Mouse (Mus musculus): ENCODE measurements around the gene Grasp. TPM values are rescaled to one million over a fixed set of nuclear protein-coding genes. Genes with fewer than 3 reads are reported as not detected.

Gene Grasp
- total and polyA plus RNA-seq, 3 experiments, result 0.09 to 0.16 TPM; not detected in 1

DNA sequence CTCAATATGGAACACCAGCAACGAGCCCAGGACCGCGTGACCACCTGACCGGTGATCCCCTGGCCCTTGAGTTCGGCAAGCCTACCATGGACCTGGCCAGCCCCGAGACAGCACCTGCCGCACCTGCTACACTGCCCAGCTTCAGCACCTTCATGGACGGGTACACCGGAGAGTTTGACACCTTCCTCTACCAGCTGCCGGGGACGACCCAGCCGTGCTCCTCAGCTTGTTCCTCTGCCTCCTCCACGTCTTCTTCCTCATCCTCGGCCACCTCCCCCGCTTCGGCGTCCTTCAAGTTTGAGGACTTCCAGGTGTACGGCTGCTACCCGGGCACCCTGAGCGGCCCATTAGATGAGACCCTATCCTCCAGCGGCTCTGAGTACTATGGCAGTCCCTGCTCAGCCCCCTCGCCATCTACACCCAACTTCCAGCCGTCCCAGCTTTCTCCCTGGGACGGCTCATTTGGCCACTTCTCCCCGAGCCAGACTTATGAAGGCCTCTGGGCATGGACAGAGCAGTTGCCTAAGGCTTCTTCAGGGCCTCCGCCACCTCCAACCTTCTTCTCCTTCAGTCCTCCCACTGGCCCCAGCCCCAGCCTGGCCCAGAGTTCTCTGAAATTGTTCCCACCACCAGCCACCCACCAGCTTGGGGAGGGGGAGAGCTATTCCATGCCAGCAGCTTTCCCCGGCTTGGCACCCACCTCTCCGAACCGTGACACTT is 46.3 kb downstream of the Grasp start:
- no peak for TF ChIP-seq CTCF (IDR thresholded peaks at IDR 0.05; ENCODE audit: low read depth, low read length)
- no peak for TF ChIP-seq POLR2AphosphoS5 (IDR thresholded peaks at IDR 0.05; ENCODE audit: insufficient replicate concordance, low read depth, low read length)
- TF ChIP-seq GATA2 (IDR thresholded peaks at IDR 0.05; ENCODE audit: borderline replicate concordance, low read depth, low read length), result no peak
- TF ChIP-seq GATA1 (IDR thresholded peaks at IDR 0.05; ENCODE audit: borderline replicate concordance, low read length), result no peak
- TF ChIP-seq TAL1 (conservative IDR thresholded peaks at IDR 0.05; ENCODE audit: low read depth, low read length), result no peak
- ATAC-seq (ENCODE audit: extremely low read depth, insufficient number of reproducible peaks, low FRiP score, poor library complexity, severe bottlenecking), result no peak
- no peak for DNase-seq (ENCODE audit: low spot score)
- no peaks in the 10 kb centered on the region for H3K36me3 ChIP-seq (replicated peaks)
- H3K9me3 ChIP-seq (replicated peaks), result peaks cover 37% of the 10 kb centered on the region
- H3K4me3 ChIP-seq (ENCODE audit: low read depth, low read length), result no peak overlapping the region
- H3K27me3 ChIP-seq (ENCODE audit: insufficient read depth, low read length), result peaks cover 16% of the 10 kb centered on the region; the same call in 1 of the 2 replicates
- H3K4me1 ChIP-seq (ENCODE audit: insufficient read depth, low read depth, low read length), result no peaks in the 10 kb centered on the region

DNA sequence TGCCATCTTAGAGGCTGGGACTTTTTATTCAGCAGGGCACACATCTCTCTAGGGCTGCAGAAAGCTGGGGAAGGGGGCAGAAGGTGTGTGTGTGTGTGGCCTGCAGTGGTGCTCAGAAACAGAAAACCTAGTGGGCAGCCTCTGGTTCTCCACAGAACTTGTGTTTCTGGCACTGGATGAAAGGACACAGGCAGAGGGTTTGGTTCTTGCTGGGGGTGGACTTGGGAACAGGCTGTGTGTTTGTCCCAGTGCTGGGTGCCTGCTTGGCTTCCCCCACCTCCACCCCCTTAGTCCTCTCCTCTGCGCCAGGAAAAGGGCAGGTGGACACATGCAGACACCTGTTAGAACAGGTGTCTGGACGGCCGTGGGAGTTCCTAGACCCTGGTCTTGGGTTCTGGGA is 47.1 kb downstream of the Grasp start:
- DNase-seq (ENCODE audit: low spot score), result no peak
- Histone ChIP-seq H3K9me3 (replicated peaks) (peaks cover 34% of the 10 kb centered on the region), H3K4me3 (ENCODE audit: low read depth, low read length) (no peak overlapping the region), H3K36me3 (replicated peaks) (no peaks in the 10 kb centered on the region), H3K4me1 (ENCODE audit: insufficient read depth, low read depth, low read length) (no peaks in the 10 kb centered on the region), H3K27me3 (ENCODE audit: insufficient read depth, low read length) (peaks cover 14% of the 10 kb centered on the region; the same call in 1 of the 2 replicates)
- no peak for ATAC-seq (ENCODE audit: extremely low read depth, insufficient number of reproducible peaks, low FRiP score, poor library complexity, severe bottlenecking)
- TF ChIP-seq TAL1 (conservative IDR thresholded peaks at IDR 0.05; ENCODE audit: low read depth, low read length), result no peak
- no peak for TF ChIP-seq POLR2AphosphoS5 (IDR thresholded peaks at IDR 0.05; ENCODE audit: insufficient replicate concordance, low read depth, low read length)
- TF ChIP-seq CTCF (IDR thresholded peaks at IDR 0.05; ENCODE audit: low read depth, low read length), result no peak
- TF ChIP-seq GATA1 (IDR thresholded peaks at IDR 0.05; ENCODE audit: borderline replicate concordance, low read length), result no peak
- no peak for TF ChIP-seq GATA2 (IDR thresholded peaks at IDR 0.05; ENCODE audit: borderline replicate concordance, low read depth, low read length)

DNA sequence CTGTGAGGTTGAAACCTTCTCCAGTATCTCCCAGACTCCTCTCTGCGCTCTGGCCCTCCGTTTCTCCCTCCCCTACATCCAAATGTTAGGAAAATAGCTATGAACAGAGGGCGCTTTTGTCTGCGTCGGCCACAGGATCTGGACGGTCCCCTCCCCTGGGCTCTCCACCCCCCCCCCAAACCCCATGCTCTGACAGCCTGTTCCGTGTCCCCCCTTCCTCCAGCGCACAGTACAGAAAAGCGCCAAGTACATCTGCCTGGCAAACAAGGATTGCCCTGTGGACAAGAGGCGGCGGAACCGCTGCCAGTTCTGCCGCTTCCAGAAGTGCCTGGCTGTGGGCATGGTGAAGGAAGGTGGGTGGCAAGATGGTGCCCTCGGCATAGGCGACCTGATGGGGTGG is 47.5 kb downstream of the Grasp start:
- TF ChIP-seq GATA1 (IDR thresholded peaks at IDR 0.05; ENCODE audit: borderline replicate concordance, low read length) (no peak), GATA2 (IDR thresholded peaks at IDR 0.05; ENCODE audit: borderline replicate concordance, low read depth, low read length) (no peak), TAL1 (conservative IDR thresholded peaks at IDR 0.05; ENCODE audit: low read depth, low read length) (no peak), CTCF (IDR thresholded peaks at IDR 0.05; ENCODE audit: low read depth, low read length) (no peak), POLR2AphosphoS5 (IDR thresholded peaks at IDR 0.05; ENCODE audit: insufficient replicate concordance, low read depth, low read length) (no peak)
- DNase-seq (ENCODE audit: low spot score), result no peak
- Histone ChIP-seq H3K4me1 (ENCODE audit: insufficient read depth, low read depth, low read length) (no peaks in the 10 kb centered on the region), H3K9me3 (replicated peaks) (peaks cover 31% of the 10 kb centered on the region), H3K27me3 (ENCODE audit: insufficient read depth, low read length) (peaks cover 11% of the 10 kb centered on the region; the same call in 1 of the 2 replicates), H3K4me3 (ENCODE audit: low read depth, low read length) (no peak overlapping the region), H3K36me3 (replicated peaks) (no peaks in the 10 kb centered on the region)
- ATAC-seq (ENCODE audit: extremely low read depth, insufficient number of reproducible peaks, low FRiP score, poor library complexity, severe bottlenecking), result no peak

DNA sequence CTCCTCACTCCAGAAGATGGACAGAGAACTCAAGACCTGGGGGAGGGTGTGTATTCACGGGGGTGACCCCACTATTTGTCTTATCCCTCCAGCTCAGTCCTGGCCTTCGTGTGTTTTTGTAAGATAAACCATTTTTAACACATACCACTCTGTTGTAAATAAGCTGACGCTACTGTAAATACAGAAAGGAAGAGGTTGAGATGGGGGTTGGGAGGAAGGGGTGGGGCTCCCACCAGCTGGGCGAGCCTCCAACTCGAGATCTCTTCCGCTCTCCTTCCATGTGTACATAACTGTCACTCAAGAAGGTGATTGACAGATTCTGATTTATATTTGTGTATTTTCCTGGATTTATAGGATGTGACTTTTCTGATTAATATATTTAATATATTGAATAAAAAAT is 50.4 kb downstream of the Grasp start:
- DNase-seq (ENCODE audit: low spot score), result no peak
- Histone ChIP-seq H3K27me3 (ENCODE audit: insufficient read depth, low read length) (peaks cover 10% of the 10 kb centered on the region; the same call in 1 of the 2 replicates), H3K36me3 (replicated peaks) (no peaks in the 10 kb centered on the region), H3K4me3 (ENCODE audit: low read depth, low read length) (no peak overlapping the region), H3K4me1 (ENCODE audit: insufficient read depth, low read depth, low read length) (peaks cover 1% of the 10 kb centered on the region; the same call in 1 of the 2 replicates), H3K9me3 (replicated peaks) (peaks cover 26% of the 10 kb centered on the region)
- TF ChIP-seq TAL1 (conservative IDR thresholded peaks at IDR 0.05; ENCODE audit: low read depth, low read length), result no peak
- no peak for TF ChIP-seq GATA1 (IDR thresholded peaks at IDR 0.05; ENCODE audit: borderline replicate concordance, low read length)
- no peak for TF ChIP-seq POLR2AphosphoS5 (IDR thresholded peaks at IDR 0.05; ENCODE audit: insufficient replicate concordance, low read depth, low read length)
- TF ChIP-seq CTCF (IDR thresholded peaks at IDR 0.05; ENCODE audit: low read depth, low read length), result no peak
- no peak for TF ChIP-seq GATA2 (IDR thresholded peaks at IDR 0.05; ENCODE audit: borderline replicate concordance, low read depth, low read length)
- ATAC-seq (ENCODE audit: extremely low read depth, insufficient number of reproducible peaks, low FRiP score, poor library complexity, severe bottlenecking), result no peak

DNA sequence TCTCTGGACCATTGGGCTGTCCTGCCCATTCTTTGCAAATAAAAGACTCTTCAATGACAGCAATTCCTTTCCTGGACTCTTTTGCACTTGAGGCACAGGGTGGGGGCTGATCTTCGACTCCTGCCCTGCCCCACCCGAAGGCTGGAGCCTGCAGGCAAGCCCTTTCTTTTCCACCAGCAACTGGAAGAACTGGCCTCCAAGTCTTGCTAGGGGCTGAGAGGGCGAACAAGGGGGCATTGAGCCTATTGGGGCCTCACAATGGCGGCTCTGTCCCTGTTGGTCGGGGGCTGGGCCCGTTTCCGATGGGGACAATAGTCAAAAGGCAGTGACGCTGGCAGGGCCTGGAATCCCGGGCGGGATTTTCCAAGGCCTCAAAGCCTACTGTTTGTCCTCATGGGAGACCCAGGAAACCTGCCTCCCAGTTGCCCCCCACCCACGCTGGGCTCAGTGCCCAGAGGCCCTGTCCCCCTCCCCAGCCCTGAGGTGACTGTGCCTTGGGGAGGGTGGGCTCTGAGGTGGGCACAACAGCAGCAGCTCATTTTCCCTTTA is 53.4 kb downstream of the Grasp start:
- Histone ChIP-seq H3K27me3 (ENCODE audit: insufficient read depth, low read length) (peaks cover 9% of the 10 kb centered on the region; the same call in 1 of the 2 replicates), H3K9me3 (replicated peaks) (peaks cover 8% of the 10 kb centered on the region), H3K4me1 (ENCODE audit: insufficient read depth, low read depth, low read length) (peaks cover 6% of the 10 kb centered on the region; the same call in 1 of the 2 replicates), H3K36me3 (replicated peaks) (no peaks in the 10 kb centered on the region), H3K4me3 (ENCODE audit: low read depth, low read length) (no peak overlapping the region)
- DNase-seq (ENCODE audit: low spot score) (no peak), ATAC-seq (ENCODE audit: extremely low read depth, insufficient number of reproducible peaks, low FRiP score, poor library complexity, severe bottlenecking) (no peak)
- TF ChIP-seq CTCF (IDR thresholded peaks at IDR 0.05; ENCODE audit: low read depth, low read length) (no peak), TAL1 (conservative IDR thresholded peaks at IDR 0.05; ENCODE audit: low read depth, low read length) (no peak), GATA2 (IDR thresholded peaks at IDR 0.05; ENCODE audit: borderline replicate concordance, low read depth, low read length) (no peak), POLR2AphosphoS5 (IDR thresholded peaks at IDR 0.05; ENCODE audit: insufficient replicate concordance, low read depth, low read length) (no peak), GATA1 (IDR thresholded peaks at IDR 0.05; ENCODE audit: borderline replicate concordance, low read length) (no peak)

DNA sequence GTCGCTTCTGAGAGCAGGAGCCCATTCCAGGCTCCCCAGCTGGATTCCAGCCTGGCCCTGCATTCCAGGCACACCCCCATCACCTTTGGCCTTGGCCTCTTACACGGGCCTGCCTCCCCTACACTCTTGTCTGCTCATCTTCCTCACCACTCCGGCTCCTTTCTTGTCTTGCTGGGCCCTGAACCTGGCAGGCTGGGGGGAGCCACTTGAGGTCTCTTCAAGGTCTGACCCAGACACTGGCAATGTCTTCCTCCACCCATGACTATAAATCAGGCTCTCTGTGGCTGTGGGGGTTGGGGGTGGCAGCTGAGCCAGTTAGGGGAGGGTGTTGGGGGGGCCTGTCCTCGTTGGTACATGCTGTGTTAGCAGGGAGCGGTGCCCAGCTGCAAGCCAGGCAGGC is 54.6 kb downstream of the Grasp start:
- TF ChIP-seq GATA2 (IDR thresholded peaks at IDR 0.05; ENCODE audit: borderline replicate concordance, low read depth, low read length), result no peak
- TF ChIP-seq POLR2AphosphoS5 (IDR thresholded peaks at IDR 0.05; ENCODE audit: insufficient replicate concordance, low read depth, low read length), result no peak
- TF ChIP-seq CTCF (IDR thresholded peaks at IDR 0.05; ENCODE audit: low read depth, low read length), result no peak
- Histone ChIP-seq H3K36me3 (replicated peaks) (no peaks in the 10 kb centered on the region), H3K9me3 (replicated peaks) (peaks cover 4% of the 10 kb centered on the region; the same call in 1 of the 2 replicates), H3K4me3 (ENCODE audit: low read depth, low read length) (no peak overlapping the region), H3K4me1 (ENCODE audit: insufficient read depth, low read depth, low read length) (peaks cover 17% of the 10 kb centered on the region), H3K27me3 (ENCODE audit: insufficient read depth, low read length) (peaks cover 9% of the 10 kb centered on the region; the same call in 1 of the 2 replicates)
- ATAC-seq (ENCODE audit: extremely low read depth, insufficient number of reproducible peaks, low FRiP score, poor library complexity, severe bottlenecking) (no peak), DNase-seq (ENCODE audit: low spot score) (no peak)
